Mouse (Mus musculus): ENCODE measurements around the gene Cxcl1. TPM values are rescaled to one million over a fixed set of nuclear protein-coding genes. Genes with fewer than 3 reads are reported as not detected.
"Not testable (repeated sequence)": the region's sequence is repeated elsewhere in the genome, so short reads cannot be mapped to it uniquely, and the experiment has no call there.

Gene Cxcl1
- not detected for total RNA-seq (2021)

DNA sequence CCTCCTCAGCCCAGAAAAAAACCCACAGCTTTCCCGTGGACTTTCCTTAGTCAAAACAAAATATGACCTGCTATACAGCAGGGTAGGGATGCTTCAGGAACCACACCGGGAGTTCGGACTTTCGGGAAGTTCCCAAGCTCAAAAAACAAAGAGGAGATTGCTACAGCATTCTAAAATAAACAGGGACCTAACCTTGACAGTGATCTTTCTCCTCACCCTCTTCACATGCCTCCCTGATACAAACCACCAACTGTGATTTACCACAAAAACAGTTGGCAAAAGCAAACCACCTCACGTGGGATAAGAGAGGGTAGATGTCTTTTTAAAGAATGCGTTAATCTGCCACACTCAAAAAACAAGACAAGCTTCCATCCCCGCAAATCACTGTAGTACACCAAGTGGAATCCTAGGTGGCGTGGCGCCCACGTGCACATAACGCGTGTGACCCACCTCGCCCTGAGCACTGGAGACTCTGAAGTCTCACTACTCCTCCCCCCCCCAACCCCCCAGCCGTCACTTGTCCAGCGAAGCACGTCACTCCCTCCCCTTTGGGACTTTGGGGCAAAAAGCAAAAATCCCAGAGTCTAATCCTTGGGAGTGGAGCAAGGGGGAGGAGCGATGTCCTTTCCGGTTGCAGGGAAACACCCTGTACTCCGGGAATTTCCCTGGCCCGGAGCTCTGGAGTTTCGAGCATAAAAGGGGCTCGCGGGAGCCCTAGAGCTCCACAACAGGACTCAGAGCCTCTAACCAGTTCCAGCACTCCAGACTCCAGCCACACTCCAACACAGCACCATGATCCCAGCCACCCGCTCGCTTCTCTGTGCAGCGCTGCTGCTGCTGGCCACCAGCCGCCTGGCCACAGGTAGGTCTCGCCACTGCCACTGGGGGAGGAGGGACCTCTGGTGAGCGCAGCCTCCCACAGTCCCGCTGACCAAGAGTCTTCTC is at the start of gene Cxcl1:
TSS of gene Cxcl1 (plus strand) at position 723 of the 945 bp plus-strand sequence.
- intact Hi-C loops (cut with DNase I), result no loop called here
- no peak for DNase-seq (ENCODE audit: low spot score in 2 of 2)

DNA sequence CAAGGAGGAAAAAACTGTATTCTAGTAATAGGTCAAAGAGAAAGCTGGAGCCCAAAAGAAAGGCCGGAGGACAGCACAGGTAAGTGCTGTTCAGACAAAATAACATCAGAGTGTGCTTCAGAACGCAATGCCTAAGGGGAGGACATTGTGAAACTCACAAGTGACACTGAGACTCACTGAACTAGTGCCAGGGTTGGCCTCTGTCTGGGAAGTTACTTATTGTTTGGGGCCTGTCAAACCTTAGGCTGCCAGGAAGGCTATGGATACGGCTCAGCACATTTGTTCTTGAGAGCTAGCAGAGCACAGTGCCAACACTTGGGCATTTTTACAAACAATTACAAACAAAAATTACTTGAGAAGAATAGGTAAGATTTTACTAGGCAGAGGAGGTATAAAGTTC is 47.1 kb upstream of the Cxcl1 start:
- DNase-seq (ENCODE audit: low spot score in 2 of 2), result no peak
- intact Hi-C loops (cut with DNase I), result no loop called here

DNA sequence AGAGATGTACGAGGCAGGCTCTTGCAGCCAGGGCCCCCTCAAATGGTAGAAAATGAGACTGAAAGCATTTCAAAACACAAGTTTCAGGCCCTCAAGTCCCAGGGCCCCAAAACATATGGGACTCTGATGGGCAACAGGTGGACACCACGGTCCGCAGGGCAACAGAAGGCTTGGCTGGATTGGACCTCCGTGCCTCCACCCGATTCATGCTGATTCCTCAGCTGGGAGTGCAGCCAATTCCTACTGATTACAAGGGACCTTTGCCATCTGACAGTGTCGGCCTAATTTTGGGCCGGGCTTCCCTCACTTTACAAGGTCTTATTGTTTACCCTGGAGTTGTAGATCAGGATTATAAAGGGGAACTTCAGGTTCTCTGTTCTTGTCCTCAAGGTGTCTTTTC is 40.9 kb upstream of the Cxcl1 start:
- DNase-seq (ENCODE audit: low spot score in 2 of 2); intact Hi-C loops (cut with DNase I): not testable (repeated sequence)

DNA sequence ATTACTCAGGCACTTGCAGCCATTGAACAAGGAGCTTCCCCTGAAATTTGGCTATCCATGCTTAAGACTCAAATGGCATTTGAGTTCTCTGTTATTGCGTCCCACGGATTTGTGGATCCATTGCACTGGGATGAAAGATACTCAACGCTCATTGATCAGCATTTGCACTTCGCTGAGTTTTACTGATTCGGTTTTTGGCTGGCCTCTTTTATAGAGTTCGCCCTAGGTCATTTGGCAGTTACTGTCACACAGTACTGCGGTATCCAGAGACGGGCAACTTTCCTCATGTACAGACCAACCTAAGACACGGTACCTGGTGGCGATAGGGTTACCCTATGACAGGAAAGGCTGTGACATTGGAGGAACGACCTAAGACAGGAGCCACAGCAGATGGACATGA is 39.6 kb upstream of the Cxcl1 start:
- DNase-seq (ENCODE audit: low spot score in 2 of 2); intact Hi-C loops (cut with DNase I): not testable (repeated sequence)

DNA sequence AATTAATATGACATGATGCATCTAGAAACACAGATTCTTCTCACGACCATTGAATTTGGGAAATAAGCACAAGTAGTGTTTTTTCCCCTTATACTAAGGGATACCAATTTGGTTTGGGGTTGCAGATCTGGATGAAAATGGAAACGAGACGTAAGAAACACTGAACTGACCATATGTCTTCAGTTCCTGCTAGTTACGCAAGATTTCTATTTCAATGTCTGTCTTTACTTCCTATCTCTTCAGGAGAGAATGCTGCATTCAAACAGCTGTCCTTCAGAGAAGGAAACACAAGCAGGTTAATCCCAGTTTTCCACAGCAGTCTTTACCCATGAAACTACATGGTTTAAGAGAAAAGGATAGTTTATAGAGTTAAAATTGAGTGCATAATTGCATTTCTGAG is 37.8 kb upstream of the Cxcl1 start:
- no peak for DNase-seq (ENCODE audit: low spot score in 2 of 2)
- intact Hi-C loops (cut with DNase I), result no loop called here

DNA sequence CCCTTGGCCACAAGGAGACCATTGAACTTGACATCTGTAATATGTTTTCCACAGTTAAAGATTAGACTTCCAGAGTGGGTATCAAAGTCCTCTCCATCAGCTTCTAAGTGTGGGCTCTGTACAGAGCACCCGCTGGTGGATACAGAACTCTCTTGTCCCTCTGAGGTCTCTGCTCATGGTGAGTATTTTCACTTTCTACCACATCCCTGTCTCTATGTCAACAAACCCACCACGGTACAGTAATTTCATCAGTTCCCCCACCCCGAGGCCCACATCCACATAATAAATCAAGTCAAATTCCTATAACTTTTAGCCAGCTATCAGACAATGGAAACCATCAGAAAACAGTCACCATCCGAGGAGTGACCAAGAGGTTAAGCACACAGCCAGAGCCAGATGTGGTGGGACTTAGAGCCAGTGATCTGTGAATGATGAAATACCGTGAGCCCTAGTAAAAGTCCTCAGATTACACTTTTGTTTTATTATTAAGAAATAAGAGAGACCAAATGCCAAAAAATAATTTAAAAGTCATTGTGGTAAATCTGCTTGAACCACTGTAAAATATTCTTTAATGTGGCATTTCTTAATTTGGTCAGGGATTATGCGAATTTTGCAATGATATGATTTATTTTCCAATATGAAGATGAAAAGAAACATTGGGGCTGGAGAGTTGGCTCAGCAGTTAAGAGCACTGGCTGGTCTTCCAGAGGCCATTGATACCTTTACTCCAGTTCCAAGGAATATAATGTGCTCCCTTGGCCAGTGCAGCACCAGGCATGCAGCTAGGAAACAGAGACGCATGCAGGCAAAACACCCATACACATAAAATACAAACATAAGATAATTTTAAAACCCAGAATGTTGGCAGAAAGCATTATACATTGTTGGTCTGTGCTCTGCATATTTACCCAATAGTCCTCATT is 35.5 kb upstream of the Cxcl1 start:
- intact Hi-C loops (cut with DNase I), result no loop called here
- DNase-seq (ENCODE audit: low spot score in 2 of 2), result no peak

DNA sequence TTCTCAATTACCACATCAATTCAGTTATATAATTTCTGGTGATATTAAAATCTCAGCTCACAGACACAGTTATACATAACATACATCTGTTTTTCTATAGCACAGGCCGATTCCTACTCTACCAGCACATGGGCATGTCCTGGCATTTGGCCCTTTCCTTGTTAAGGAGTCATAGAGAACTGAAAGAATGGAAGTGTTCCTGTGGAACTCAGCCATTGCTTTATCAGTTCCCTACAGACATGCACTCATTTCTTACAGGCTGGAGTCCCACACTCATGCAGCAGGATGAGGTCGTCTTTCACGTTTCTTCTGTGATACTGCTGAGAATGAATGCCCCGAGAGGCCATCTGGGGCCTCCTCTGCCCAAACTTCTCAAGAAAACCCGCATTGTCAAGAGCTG is 33.6 kb upstream of the Cxcl1 start:
- no peak for DNase-seq (ENCODE audit: low spot score in 2 of 2)

DNA sequence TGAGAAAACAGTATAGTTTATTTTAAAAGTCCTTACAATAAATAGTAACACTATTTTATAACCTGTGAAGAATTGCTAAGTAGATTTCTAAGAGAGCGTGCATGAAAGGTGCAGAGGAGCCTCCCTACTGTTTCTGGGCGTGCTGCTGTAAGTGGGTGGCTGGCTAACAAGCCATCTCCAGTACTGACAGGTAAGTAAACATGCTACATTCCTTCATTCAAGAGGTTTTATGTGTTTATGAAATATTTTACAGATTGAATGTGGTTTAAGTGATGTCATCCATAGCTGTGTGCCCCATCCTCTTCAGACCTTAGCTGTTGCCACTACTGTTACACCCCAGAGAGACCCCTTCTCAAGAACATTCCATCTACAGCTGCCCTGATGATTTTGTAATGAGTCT is 32.6 kb upstream of the Cxcl1 start:
- intact Hi-C loops (cut with DNase I), result no loop called here
- no peak for DNase-seq (ENCODE audit: low spot score in 2 of 2)

More for the DNA sequence above, 33.6 kb upstream of the Cxcl1 start:
- intact Hi-C loops (cut with DNase I), result no loop called here

DNA sequence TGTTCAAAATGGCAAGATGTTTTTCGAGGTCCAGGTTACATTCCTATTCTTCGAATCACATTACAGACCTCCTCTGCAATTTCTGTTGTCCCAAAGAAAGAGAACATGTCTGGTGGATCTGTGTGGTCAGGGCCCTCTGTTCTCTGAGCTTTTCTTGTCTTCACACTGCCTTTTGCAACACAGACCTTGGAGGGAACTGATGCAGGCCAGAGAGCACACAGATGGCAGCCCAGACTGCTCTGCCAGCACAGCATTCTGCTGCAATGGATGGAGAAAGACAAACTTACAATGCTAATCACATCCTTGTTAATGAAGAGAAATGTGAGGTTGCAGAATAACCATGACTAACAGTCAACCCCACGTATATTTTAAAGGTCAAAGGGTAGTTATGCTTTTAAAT is 32.0 kb upstream of the Cxcl1 start:
- no peak for DNase-seq (ENCODE audit: low spot score in 2 of 2)
- intact Hi-C loops (cut with DNase I), result no loop called here

DNA sequence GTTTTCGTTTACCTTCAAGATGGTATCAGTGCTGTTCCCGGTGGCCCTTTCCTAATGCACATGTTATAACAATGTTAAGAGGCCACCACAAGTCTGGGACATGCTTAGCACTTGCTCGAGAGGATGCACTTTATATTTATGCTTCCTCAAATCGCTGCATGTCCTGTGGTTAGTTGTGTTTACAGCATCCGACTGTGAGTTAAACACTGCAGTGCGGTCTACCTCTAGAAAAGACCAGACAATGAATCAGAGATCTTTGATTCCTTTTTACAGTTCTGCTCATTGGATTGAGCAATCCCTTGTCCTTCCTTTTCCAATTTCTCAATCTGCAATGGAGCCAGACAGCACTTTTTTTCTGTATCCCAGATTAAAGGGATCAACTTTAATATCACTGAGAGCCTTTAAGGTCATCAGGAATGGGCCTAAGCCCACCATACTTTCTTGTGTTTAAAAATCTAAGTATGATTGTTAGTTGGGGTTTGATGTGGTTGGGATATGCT is 29.1 kb upstream of the Cxcl1 start:
- intact Hi-C loops (cut with DNase I), result no loop called here

DNA sequence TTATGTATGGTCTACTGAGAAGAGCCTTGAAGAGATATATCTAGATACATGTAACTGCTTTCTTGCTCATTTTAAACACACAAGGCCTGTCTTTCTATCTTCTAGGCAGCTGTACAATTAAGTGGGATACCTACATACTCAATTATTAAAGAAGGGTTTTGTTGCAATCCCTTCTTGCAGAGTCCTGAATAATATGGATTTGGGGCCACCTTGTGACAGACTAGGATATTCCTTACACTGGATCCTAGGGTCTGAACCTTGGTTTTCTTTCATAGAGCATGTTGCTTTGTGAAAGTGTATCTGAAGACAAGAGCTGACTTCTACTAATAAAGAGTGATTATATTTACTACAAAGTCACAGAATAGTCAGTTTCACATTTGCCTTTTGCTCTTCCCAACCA is 24.3 kb upstream of the Cxcl1 start:
- intact Hi-C loops (cut with DNase I), result no loop called here
- DNase-seq (ENCODE audit: low spot score in 2 of 2), result no peak

More for the DNA sequence above, 29.1 kb upstream of the Cxcl1 start:
- DNase-seq (ENCODE audit: low spot score in 2 of 2), result no peak

DNA sequence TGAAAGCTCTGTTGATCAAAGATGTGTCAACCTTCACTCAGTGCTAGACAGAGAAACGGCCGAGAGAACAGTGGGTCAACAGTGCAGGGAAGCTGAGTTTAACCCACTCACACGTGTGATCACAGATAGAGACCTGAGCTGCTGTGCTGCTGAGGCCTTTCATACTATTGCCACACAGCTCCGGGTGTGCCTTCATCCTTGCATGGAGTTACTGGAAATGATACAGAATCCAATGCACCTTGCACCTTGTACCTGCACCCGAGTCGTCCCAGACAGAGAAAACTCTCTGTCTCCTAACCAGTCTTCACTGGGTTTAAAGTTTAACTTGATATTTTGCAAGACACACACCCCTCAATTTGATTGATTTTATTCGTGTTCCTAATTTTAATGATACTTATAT is 18.7 kb upstream of the Cxcl1 start:
- no peak for DNase-seq (ENCODE audit: low spot score in 2 of 2)
- intact Hi-C loops (cut with DNase I), result no loop called here

DNA sequence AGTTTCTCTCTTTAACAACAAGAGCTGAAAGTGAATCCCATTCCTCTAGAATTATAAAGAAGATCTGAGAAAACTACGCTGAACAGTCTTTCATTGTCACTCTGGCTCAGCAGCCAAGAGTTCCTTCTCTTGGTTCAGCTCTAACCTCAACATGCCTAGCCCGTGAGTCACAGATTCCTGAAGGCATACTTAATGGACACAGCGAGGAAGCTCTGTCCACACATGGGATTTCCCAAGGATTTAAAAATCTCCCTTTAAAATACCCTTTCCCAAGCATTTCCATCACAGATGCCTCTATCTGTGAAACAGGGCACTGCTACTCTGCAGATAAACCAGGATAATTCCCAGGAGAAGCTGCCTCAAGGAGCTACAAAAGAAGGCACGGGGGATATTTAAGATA is 15.0 kb upstream of the Cxcl1 start:
- intact Hi-C loops (cut with DNase I), result no loop called here
- no peak for DNase-seq (ENCODE audit: low spot score in 2 of 2)

DNA sequence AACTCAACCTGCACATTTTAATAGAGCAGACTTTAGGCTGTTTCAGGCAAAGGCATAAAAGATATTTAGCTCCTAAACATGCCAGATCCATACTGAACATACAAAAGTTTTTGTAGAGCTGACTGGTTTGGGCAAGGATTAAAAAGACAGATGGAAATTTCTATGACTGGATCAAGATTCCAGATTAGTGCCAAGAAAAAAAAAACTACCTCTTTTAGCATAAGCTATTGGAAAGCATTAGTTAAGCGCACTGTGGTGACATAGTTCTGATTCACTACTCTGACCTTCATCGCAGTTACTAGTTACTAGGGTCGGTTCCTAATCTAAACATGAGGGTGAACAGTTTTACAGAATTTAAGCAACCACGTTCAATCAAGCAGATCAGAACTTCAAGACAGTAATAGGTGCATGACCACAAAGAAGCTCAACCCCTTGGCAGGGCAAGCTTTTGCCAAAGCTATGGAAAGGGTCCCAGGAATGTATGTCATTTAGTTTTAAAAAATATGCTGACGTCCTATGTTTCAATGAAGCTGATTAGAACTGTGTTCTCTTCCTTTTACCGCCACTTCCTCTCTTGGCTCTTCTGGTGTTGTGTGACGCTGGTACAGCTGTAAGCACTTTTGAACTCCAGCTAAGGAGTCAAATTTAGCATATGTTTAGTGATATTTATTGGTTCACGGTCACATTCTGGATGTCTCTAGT is 14.4 kb upstream of the Cxcl1 start:
- intact Hi-C loops (cut with DNase I), result no loop called here
- no peak for DNase-seq (ENCODE audit: low spot score in 2 of 2)

DNA sequence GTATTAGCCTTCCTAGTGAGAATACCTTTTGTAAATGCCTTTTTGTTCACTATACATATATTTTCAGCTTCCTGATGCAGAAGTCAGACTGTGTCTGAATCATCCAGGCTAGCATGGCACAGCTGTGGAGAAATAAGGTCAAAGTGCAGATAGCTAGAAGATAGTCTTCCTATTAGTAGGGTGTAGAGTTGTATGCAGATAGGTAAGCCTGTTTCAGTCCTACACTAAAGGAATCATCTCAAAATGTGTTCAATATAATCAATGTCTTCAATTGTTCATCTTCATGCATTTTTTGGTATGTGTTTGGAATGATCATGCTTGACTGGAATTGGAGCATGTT is 13.9 kb upstream of the Cxcl1 start:
- no peak for DNase-seq (ENCODE audit: low spot score in 2 of 2)
- intact Hi-C loops (cut with DNase I), result no loop called here

DNA sequence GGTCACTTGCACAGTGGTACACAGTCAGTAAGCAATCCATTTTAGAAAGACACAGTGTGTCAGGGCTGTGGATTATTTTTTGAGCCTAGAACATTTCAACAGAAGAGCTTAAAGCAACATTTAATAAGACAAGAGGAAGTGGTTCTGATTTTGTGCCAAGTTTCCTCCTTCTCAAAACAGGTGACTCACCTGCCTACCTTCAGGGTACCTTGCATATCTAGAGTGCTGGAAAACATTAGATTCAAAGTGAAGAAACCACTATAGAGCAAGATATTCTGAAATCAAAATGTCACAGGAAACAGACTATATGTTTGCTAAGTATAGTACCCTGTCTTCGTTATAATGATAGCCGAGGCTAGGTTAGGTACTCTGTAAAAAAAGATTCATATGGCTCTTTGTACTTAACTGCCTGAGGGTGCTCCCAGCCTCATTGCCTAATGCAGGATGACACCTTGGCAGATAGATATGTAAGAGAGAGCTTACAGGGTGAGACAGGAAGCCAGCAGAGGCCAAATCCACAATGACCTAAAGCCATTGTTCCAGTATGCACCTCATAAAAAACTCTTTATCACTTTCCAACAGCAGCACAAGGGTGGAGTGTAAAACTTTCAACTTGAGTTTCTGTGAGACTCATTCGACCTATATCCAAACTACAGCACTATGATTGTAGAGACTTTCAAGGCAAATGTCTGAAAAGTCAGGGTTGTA is 11.6 kb upstream of the Cxcl1 start:
- no peak for DNase-seq (ENCODE audit: low spot score in 2 of 2)
- intact Hi-C loops (cut with DNase I), result no loop called here

DNA sequence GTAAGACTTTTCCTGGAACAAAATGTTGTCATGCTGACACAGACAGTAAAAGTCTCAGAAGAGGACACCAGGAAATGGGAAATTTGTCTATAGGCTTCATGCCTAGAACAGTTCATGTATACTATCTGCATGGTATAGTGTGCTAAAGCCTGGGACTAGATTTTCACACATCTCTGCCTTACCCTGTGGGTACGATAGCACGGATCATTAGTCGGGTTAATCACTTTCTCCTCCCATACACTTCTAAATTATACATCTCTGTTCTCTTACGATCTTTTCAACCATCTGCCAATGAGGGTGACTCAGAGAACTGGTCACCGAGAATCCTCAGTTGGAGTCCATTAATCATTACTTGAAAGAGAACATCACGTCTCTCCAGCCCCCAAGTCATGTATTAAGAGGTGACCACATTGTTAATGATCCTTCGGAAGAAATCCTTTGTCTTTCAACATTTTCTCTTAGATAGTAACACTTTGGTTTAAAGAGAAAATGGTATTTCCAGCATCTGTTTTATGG is 10.6 kb upstream of the Cxcl1 start:
- intact Hi-C loops (cut with DNase I), result no loop called here
- no peak for DNase-seq (ENCODE audit: low spot score in 2 of 2)

DNA sequence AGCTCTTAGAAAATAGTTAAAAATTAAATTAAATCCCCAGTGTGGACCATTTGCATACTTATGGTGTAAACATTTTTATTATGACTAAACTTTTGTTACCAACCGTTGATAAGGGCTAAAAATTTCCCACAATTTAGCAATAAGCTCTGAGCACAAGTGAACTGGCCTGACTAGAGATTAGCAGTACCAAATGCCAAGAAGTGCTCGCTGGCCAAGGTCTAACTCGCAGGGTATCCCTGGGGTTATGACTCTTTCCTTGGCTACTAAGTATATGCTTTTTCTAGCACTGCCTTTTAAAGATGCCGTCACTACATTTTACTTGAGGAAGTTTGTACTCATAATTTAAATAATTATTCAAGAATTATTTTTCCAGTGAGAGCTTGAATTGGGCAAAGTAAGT is 10.0 kb upstream of the Cxcl1 start:
- intact Hi-C loops (cut with DNase I), result no loop called here
- no peak for DNase-seq (ENCODE audit: low spot score in 2 of 2)

DNA sequence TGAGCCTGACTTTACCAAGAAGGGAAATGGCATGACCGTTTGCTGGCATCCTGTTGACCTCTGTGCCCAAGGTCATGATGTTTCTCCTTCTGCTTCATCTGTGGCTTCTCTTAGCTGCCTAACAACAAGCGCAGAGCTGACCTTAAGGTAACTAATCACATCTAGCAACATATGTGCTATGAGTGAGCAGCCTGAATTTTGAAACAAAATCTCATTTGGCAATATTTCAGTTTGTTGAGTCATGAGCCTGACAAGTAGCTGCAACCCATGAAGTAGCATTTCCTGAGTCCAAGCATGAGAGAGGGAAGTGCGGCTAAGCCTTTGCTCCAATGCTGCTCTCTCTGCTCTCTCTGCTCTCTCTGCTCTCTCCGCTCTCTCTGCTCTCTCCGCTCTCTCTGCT is 9.4 kb upstream of the Cxcl1 start:
- intact Hi-C loops (cut with DNase I), result no loop called here
- DNase-seq (ENCODE audit: low spot score in 2 of 2), result no peak
